Mouse (Mus musculus) kidney, embryonic 15.5 days (tissue): Measurements from ENCODE around the gene Fam102a. TPM values are rescaled to one million over a fixed set of nuclear protein-coding genes. Genes with fewer than 3 reads are reported as not detected.

Experiments used
- ATAC-seq: fragments of 200-750 bp; cut with Nextera tagmentation; replicated peaks from 2 replicates; pipeline ENCODE4 v1.8.0; 2017; ENCODE audit warnings: moderate TSS enrichment; ENCODE audit not compliant: low FRiP score
- H3K27ac ChIP-seq: fragments of 300-500 bp; sonication (generic); 2 replicates; pipeline ENCODE4 v1.5.1; 2015; ENCODE audit warnings: mild to moderate bottlenecking, inconsistent platforms
- H3K27me3 ChIP-seq: fragments of 300-500 bp; sonication (generic); 2 replicates; pipeline ENCODE4 v1.6.1; 2015; ENCODE audit warnings: inconsistent platforms
- H3K36me3 ChIP-seq: fragments of 300-500 bp; sonication (generic); 2 replicates; pipeline ENCODE4 v1.6.1; 2015; ENCODE audit warnings: inconsistent platforms
- H3K4me1 ChIP-seq: fragments of 300-500 bp; sonication (generic); 2 replicates; pipeline ENCODE4 v1.6.1; 2015; ENCODE audit warnings: inconsistent platforms
- H3K4me2 ChIP-seq: fragments of 300-500 bp; sonication (generic); 2 replicates; pipeline ENCODE4 v1.6.1; 2015; ENCODE audit warnings: moderate library complexity, mild to moderate bottlenecking, inconsistent platforms
- H3K4me3 ChIP-seq: fragments of 300-500 bp; sonication (generic); replicated peaks from 2 replicates; pipeline ENCODE4 v1.5.1; 2015; ENCODE audit warnings: mild to moderate bottlenecking, inconsistent platforms
- H3K9ac ChIP-seq: fragments of 300-500 bp; sonication (generic); 2 replicates; pipeline ENCODE4 v1.6.1; 2015; ENCODE audit warnings: mild to moderate bottlenecking, inconsistent platforms
- H3K9me3 ChIP-seq: fragments of 300-500 bp; sonication (generic); replicated peaks from 2 replicates; pipeline ENCODE4 v1.6.1; 2016; ENCODE audit warnings: inconsistent platforms
- WGBS: fragments of 180-500 bp; shearing (Covaris S2); methylation state at CpG from one replicate; pipeline ENCODE4 v1.1.7; 2015; ENCODE audit warnings: mixed read lengths; 5-methylcytosine and 5-hydroxymethylcytosine counted together
- polyA plus RNA-seq: library from polyadenylated mRNA; unstranded; fragments of >200 nt; fragmentation: Nextera tagmentation; extraction: Ambion mirVana; gene quantifications from 2 replicates; pipeline ENCODE4 v1.2.1, GENCODE M21; 2015

The Fam102a gene
- polyA plus RNA-seq, 1 experiment from 2014 or later = 15.0 TPM

GRCm38 (mm10) chr2:32517233-32517867 is 17.8 kb upstream of the Fam102a start:
- 72% methylated on average over 4 of the region's 4 CpGs for WGBS

GRCm38 (mm10) chr2:32520034-32520990 is 14.8 kb upstream of the Fam102a start:
- no peaks in the 10 kb centered on the region for H3K27me3 ChIP-seq
- no peak overlapping the region for H3K27ac ChIP-seq
- no peak for ATAC-seq
- no peaks in the 10 kb centered on the region for H3K9me3 ChIP-seq
- no peak overlapping the region for H3K9ac ChIP-seq
- H3K4me3 ChIP-seq = no peak overlapping the region
- peaks cover 8% of the 10 kb centered on the region; the same call in 1 of the 2 replicates for H3K4me1 ChIP-seq
- no peaks in the 10 kb centered on the region for H3K36me3 ChIP-seq
- H3K4me2 ChIP-seq = no peak overlapping the region
- WGBS = 59% methylated on average over 8 of the region's 8 CpGs

More at GRCm38 (mm10) chr2:32517233-32517867, 17.8 kb upstream of the Fam102a start:
- H3K27me3 ChIP-seq = no peaks in the 10 kb centered on the region
- H3K9me3 ChIP-seq = no peaks in the 10 kb centered on the region
- H3K4me3 ChIP-seq = no peak overlapping the region
- peaks cover 10% of the 10 kb centered on the region for H3K4me1 ChIP-seq
- no peak overlapping the region for H3K9ac ChIP-seq
- H3K4me2 ChIP-seq = no peak overlapping the region
- H3K36me3 ChIP-seq = no peaks in the 10 kb centered on the region
- ATAC-seq = no peak
- H3K27ac ChIP-seq = no peak overlapping the region

- H3K27me3 ChIP-seq = no peaks in the 10 kb centered on the region
- H3K36me3 ChIP-seq = no peaks in the 10 kb centered on the region
- H3K4me3 ChIP-seq = no peak overlapping the region
- no peak overlapping the region for H3K27ac ChIP-seq
- peaks cover 12% of the 10 kb centered on the region; the same call in 1 of the 2 replicates for H3K4me1 ChIP-seq
- H3K4me2 ChIP-seq = no peak overlapping the region
- WGBS = 84% methylated on average over 13 of the region's 13 CpGs
- no peak for ATAC-seq
- no peaks in the 10 kb centered on the region for H3K9me3 ChIP-seq
- H3K9ac ChIP-seq = no peak overlapping the region
Observed at GRCm38 (mm10) chr2:32524536-32525031, 10.5 kb upstream of the Fam102a start.

- Histone ChIP-seq H3K4me2 (no peak overlapping the region), H3K27ac (no peak overlapping the region), H3K27me3 (no peaks in the 10 kb centered on the region), H3K9ac (no peak overlapping the region), H3K4me1 (peaks cover 12% of the 10 kb centered on the region; the same call in 1 of the 2 replicates), H3K9me3 (no peaks in the 10 kb centered on the region), H3K4me3 (no peak overlapping the region), H3K36me3 (no peaks in the 10 kb centered on the region)
- WGBS = 89% methylated on average over 12 of the region's 12 CpGs
- ATAC-seq = no peak
Observed at GRCm38 (mm10) chr2:32525816-32526215, 9.3 kb upstream of the Fam102a start.

GRCm38 (mm10) chr2:32527468-32527966 is 7.6 kb upstream of the Fam102a start:
- no peak overlapping the region for H3K4me3 ChIP-seq
- no peaks in the 10 kb centered on the region for H3K27me3 ChIP-seq
- no peak overlapping the region for H3K9ac ChIP-seq
- no peak overlapping the region for H3K4me2 ChIP-seq
- WGBS = 64% methylated on average over 14 of the region's 14 CpGs
- no peak overlapping the region for H3K27ac ChIP-seq
- peak; percentile 62; the same call in 1 of the 2 replicates for ATAC-seq
- peaks cover 8% of the 10 kb centered on the region; the same call in 1 of the 2 replicates for H3K4me1 ChIP-seq
- no peaks in the 10 kb centered on the region for H3K36me3 ChIP-seq
- H3K9me3 ChIP-seq = no peaks in the 10 kb centered on the region

GRCm38 (mm10) chr2:32528326-32528725 is 6.8 kb upstream of the Fam102a start:
- no peak overlapping the region for H3K4me3 ChIP-seq
- H3K4me2 ChIP-seq = no peak overlapping the region
- no peaks in the 10 kb centered on the region for H3K9me3 ChIP-seq
- no peak for ATAC-seq
- H3K9ac ChIP-seq = no peak overlapping the region
- WGBS = 78% methylated on average over 1 of the region's 1 CpGs
- no peaks in the 10 kb centered on the region for H3K27me3 ChIP-seq
- peaks cover 11% of the 10 kb centered on the region for H3K4me1 ChIP-seq
- no peaks in the 10 kb centered on the region for H3K36me3 ChIP-seq
- H3K27ac ChIP-seq = no peak overlapping the region

GRCm38 (mm10) chr2:32530479-32530878 is 4.7 kb upstream of the Fam102a start:
- Histone ChIP-seq H3K27me3 (no peaks in the 10 kb centered on the region), H3K27ac (no peak overlapping the region), H3K36me3 (no peaks in the 10 kb centered on the region), H3K9me3 (no peaks in the 10 kb centered on the region), H3K4me3 (no peak overlapping the region), H3K4me1 (peaks cover 23% of the 10 kb centered on the region), H3K4me2 (no peak overlapping the region), H3K9ac (no peak overlapping the region)
- ATAC-seq = no peak
- WGBS = 78% methylated on average over 2 of the region's 2 CpGs

GRCm38 (mm10) chr2:32533163-32533562 is 2.0 kb upstream of the Fam102a start:
- H3K4me3 ChIP-seq = no peak overlapping the region
- peaks cover 45% of the 10 kb centered on the region for H3K4me1 ChIP-seq
- H3K27me3 ChIP-seq = no peaks in the 10 kb centered on the region
- peak overlapping the region; percentile 97; the same call in 1 of the 2 replicates for H3K27ac ChIP-seq
- WGBS = 75% methylated on average over 2 of the region's 2 CpGs
- no peaks in the 10 kb centered on the region for H3K9me3 ChIP-seq
- H3K9ac ChIP-seq = no peak overlapping the region
- no peak overlapping the region for H3K4me2 ChIP-seq
- H3K36me3 ChIP-seq = no peaks in the 10 kb centered on the region
- ATAC-seq = no peak

- peak overlapping the region; percentile 97 for H3K27ac ChIP-seq
- H3K9ac ChIP-seq = peak overlapping the region; percentile 57
- H3K4me1 ChIP-seq = peaks cover 55% of the 10 kb centered on the region
- H3K9me3 ChIP-seq = no peaks in the 10 kb centered on the region
- H3K4me2 ChIP-seq = peak overlapping the region; percentile 87
- WGBS = 10% methylated on average over 13 of the region's 13 CpGs
- peak; percentile 5; the same call in 1 of the 2 replicates for ATAC-seq
- H3K27me3 ChIP-seq = no peaks in the 10 kb centered on the region
- no peaks in the 10 kb centered on the region for H3K36me3 ChIP-seq
- peak overlapping the region; percentile 97 for H3K4me3 ChIP-seq
Observed at GRCm38 (mm10) chr2:32534061-32534732, 935 bp upstream of the Fam102a start.

GRCm38 (mm10) chr2:32535501-32535991 is 414 bp downstream of the Fam102a start:
- H3K27ac ChIP-seq = peak overlapping the region; percentile 97
- H3K9me3 ChIP-seq = no peaks in the 10 kb centered on the region
- WGBS = 0% methylated on average over 30 of the region's 56 CpGs
- peaks cover 68% of the 10 kb centered on the region for H3K4me1 ChIP-seq
- peak overlapping the region; percentile 97 for H3K4me3 ChIP-seq
- no peaks in the 10 kb centered on the region for H3K27me3 ChIP-seq
- H3K9ac ChIP-seq = peak overlapping the region; percentile 95
- no peaks in the 10 kb centered on the region for H3K36me3 ChIP-seq
- no peak for ATAC-seq
- H3K4me2 ChIP-seq = peak overlapping the region; percentile 87

GRCm38 (mm10) chr2:32536086-32536633 is 1.0 kb downstream of the Fam102a start:
- Histone ChIP-seq H3K36me3 (no peaks in the 10 kb centered on the region), H3K4me2 (peak overlapping the region; percentile 87), H3K27me3 (no peaks in the 10 kb centered on the region), H3K27ac (peak overlapping the region; percentile 97), H3K4me3 (peak overlapping the region; percentile 97), H3K4me1 (peaks cover 73% of the 10 kb centered on the region), H3K9me3 (no peaks in the 10 kb centered on the region), H3K9ac (peak overlapping the region; percentile 95)
- 2% methylated on average over 14 of the region's 14 CpGs for whole genome bisulfite sequencing
- ATAC-seq = no peak
